Mouse (Mus musculus): Measurements from ENCODE around the gene Dstn.

Dstn gene

DNA sequence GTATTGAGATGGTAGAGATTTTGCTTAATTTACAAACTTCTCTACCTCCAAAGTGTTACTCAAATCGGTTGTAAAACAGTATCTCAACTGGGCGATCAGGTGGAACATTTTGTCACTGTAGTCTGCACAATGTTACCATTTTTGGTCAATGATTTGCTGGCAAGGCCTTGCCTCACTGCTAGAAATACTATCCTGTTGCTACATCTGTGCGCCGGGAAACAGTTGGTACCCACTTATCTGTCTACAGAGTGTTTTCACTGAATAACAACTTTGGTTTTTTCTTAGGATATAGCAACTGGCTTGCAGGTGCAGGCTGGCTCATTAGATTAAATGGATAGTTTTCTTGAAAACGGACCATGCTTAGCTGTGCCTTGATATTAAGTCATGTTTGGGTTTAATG is 1.1 kb downstream of the Dstn start:
- DNase-seq (ENCODE audit: low spot score), result no peak

DNA sequence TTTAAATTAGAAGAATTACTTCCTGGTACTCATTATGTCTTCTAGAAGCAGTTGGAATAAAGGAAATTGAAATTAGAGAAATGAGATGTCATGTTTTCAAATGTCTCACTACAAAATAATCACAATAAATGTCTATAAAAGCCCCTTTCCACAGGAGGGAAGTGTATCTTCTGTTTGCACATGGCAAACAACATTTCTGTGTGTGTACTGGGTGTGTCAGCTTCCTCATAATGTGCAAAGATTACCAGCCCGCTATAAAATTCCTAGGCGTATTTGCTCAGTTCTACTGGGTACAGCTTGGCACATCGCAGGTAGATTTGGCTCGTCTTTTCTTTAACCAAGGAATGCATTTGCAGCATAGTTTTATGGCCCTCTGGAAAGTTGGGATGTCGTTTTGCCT is 2.5 kb downstream of the Dstn start:
- DNase-seq (ENCODE audit: low spot score), result no peak

DNA sequence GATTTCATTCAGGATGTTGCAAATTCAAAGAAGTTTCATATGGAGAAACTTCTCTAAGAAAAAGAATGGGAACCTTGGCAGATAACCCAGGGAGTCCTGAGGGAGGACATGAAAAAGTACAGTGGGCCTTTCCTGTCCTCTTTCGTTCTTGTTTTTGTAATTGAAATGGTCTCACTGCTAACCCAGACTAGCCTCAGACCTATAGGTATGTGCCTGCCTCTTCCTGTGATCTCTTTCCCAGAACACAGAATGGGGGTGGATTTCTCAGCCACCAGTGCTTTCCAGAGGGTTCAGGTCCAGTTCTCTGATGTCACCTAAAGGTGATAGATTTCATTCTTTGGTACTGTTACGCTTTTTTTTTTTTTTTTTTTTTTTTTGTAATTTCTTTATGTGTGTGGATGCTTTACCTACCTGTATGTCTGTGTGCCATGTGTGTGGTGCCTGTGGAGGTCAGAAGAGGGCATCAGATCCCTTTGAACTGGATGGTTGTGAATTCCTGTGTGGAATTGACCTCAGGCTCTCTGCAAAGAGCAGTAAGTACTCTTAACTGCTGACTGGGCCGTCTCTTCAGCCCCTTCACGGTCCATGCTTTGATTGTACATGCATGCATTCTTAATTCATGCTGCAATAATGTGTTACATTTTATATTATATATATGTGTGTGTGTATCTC is 3.8 kb downstream of the Dstn start:
- DNase-seq (ENCODE audit: low spot score), result no peak

DNA sequence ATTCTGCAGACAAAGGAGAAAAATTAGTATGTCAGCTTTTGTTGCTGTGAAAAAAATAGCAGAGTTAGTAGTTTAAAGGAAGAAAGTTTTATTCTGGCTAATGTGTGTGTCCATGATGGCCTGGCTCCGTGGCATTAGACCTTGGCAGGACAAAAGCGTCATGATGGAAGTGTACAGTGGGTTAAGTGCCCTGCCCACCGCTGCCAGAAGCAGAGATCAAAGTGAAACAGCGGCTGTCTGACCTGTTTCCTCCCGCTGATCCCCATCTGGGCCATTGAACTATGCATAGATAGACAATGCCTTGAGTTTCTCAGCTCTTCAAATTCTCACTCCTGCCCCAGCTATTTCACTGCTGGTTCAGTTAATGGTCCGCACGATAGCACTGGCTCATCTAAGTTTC is 9.0 kb downstream of the Dstn start:
- no peak for DNase-seq (ENCODE audit: low spot score)

DNA sequence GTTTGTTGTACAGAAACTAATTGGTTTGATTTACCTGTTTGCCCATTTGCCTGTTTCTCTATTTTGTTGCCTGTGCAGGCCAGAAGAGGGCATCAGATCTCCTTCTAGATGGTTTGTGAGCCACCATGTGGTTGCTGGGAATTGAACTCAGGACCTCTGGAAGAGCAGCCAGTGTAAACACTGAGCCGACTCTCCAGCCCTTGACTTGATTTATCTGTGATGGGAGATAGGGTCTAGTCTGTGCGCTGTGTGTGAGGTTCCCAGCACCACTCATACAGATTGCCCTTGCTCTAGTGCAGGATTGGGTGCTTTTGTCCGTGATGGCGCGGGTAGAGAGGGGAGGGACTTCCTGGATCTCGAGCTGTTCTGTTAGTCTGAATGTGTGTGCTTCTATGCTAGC is 10.7 kb downstream of the Dstn start:
- no peak for DNase-seq (ENCODE audit: low spot score)

DNA sequence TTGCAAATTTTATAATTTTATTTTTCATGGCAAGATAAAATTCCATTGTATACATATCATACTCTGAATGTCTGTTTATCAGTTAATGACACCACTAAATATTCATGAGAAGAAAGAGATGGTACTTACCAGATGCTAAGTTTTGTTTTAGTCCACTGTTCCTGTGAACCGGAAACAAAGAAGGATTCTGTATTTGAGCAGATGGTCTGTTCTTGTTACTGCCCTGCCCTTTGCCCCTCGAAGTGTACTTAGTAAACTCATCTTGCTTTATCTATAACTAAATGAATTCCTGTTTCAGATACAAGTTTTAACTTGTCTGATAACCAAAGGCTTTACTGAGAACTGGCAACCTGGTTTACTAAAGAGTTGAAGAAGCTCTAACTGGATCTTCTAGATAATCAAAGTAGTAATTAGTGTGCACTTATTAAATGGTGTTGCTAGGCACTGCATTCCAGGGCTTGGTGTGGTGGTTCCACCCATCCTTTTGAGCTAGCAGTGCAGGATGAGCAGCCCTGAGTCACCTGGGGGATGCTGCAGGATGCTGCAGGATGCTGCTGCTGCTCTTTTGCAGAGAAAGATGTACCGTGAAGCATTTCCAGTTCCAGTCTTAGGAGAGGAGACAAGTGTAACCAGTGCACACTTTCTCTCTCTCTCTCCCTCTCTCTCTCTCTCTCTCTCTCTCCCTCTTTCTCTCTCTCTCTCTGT is 14.6 kb downstream of the Dstn start:
- no peak for DNase-seq (ENCODE audit: low spot score)

DNA sequence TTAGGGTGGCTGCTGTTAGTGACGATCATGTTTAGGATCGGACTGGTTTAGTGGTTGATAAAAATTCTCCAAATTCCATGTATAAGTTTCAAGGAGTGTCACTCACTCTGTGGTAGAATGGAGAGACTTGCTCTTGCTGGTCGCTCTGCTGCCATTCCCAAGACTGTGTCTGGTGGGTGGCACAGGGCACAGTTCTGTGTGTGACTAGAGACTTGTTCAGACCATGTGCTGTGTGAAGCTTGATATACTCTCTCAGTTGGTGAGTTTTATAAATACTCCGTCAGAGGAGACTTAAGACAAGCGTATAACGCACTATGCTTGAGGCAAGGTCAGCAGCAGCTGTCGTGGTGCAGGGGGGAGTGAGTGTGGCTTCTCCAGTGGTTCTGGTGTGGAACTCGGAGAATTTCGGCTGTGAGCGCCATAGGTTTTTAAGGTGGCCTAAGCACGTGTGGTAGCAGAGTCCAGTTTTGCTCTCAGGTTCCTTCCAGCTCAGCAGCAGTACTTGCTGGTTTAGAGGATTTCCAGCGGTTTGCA is 17.3 kb downstream of the Dstn start:
- DNase-seq (ENCODE audit: low spot score), result no peak

DNA sequence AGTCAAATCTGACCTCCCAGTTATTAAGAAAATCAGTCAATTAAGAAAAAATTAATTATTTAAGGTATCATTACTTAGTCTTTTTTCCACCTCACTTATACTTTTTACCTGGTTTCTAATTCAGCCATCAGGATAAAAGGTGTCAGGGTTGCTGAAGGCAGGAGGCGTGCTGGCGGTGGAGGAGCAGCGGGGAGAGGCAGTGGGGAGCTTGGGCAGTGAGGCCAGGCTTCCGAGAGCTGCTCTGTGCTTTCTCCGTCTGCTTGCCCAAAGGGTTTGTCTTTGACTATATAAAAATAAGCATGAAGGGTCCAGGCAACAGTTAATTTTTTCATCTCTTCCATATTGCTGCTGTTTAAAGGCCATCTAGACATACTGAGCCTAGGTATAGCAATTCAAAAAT is 18.4 kb downstream of the Dstn start:
- DNase-seq (ENCODE audit: low spot score), result no peak

DNA sequence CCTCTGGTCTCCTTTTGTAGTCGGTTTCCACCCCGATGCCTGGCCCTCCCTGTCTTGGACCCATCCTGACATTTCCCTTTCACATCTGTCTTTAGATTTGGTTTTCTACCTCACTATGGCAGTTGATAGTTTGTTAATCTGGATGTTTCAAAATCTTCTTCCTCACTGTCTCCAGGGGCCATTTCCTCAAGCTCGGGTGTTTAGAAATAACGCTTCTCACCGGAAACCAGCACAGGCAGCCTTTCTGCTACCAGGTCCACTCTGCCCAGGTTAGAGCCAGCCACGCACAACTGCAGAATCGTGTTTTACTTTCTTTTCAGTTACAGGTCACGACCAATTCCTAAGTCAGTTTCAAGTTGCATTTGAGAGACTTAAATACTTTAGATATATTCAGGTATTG is 19.3 kb downstream of the Dstn start:
- no peak for DNase-seq (ENCODE audit: low spot score)

DNA sequence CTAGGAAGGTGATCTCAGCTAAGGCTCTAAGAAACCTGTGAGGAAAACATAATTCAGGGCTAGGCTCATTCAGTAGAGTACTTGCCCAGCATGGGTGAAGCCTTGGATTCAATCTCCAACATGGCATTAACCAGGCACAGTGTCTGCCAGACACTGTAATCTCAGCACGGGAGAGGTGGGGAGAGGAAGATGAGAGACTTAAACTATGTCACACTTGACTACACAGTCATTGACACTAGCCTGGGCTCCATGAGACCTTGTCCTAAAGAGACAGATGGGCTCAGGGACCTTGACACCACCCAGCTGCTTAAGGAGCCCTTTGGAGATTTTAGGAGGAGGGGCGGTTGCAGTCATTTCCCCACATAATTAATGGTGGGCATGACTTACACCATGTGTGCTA is 22.7 kb downstream of the Dstn start:
- no peak for DNase-seq (ENCODE audit: low spot score)

DNA sequence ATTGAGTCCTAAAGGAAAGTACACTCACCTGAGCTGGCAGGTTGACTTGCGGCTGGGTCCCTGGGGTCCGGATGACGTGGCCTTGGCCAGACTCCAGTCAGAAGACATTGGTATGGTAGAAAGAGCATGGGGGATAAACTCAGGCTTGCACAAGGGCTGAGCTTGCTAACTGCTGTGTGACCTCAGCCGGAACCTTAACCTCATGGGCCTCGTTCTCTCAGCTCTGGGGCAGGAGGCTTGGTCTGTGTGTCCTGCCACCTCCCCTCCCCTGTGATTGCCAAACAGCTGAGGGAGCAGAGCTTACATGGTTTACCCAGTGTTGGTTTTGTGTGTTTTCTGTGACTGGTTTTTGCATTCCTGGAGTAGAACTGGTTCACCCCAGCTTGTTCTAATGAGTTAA is 25.3 kb downstream of the Dstn start:
- DNase-seq (ENCODE audit: low spot score), result no peak

DNA sequence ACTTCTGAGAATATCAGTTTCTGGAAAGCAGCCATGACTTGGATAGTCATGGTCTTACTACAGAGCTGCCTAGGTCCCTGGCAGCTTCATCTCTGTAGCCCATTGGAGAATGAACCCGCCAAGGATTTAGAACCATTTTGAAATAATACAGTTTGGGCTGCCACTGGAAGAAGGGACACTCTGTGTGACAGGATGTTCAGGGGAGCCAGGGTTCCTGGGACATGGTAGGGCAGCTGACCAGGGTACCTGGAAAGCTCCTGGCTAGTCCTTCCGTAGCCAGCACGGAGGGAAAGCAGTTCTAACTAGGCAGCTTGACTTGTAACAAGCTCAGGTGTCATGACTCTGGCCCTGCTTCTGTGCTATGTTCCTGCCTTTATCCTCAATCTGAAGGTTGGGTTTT is 29.7 kb downstream of the Dstn start:
- no peak for DNase-seq (ENCODE audit: low spot score)

DNA sequence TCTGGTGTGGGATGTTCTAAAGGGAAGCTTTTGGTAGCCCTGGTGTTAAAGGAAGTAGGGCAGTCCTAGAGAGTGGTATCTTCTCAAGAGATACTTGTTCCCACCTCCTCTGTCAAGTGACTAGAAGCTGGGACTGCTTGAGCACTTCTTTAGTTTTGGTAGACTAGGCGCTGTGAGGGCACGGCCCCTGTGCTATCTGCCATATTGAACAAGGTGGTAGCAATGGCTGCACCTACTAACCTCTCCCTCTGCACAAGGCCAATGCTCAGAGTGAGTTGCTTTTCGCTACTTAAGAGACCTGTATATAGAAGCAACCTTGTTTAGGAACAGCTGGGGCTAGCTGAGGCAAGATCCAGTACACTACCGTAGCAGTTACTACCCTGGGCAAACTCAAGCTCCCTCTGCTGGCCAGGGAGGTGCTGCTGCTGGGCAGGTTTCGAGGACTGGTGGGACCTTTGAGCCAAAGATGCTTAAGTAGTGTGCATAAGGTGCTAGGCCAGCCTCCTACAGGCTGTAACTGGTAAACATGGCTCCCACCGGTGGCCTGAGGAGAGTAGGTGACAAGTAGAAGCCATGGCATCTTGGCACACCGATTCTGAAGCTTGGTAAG is 30.5 kb downstream of the Dstn start:
- DNase-seq (ENCODE audit: low spot score), result peak; percentile 26

DNA sequence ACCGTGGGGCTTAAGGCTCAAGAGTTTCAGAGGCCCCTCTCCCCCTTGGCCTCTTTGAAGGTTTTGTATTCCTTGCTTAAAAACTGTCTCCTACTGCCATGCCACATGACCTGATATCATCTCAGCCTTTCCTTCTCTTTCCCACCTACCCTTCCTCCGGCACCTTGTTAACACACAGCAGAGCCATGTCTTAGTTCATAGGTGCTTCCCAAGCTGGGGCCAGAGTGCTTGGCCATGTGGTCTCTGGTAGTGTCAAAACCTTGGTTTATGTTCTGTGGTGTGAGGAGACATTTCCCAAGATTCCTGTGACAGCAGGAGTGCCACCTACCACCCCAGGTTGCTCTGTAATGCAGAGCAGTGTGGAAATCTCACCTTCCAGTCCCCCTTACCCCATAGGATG is 31.3 kb downstream of the Dstn start:
- no peak for DNase-seq (ENCODE audit: low spot score)

DNA sequence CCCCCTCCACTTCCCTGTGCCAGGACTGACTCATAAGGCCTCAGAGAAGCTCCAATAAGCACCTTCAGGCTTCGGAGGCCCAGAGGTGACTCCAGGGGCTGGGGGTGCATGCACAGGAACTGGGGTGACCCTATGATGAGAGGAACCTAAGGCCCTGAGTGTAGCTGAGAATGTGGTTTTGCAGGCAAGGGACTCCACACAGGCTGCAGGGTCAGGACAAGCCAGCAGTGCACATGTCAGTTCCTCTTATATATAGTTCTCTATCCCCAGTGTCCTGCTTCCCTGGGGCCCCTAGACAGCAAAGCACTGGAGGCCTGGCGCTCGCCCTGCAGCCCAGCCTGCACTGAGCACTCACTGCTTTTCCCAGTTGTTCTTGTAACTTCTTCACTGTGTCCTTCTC is 32.9 kb downstream of the Dstn start:
- no peak for DNase-seq (ENCODE audit: low spot score)

DNA sequence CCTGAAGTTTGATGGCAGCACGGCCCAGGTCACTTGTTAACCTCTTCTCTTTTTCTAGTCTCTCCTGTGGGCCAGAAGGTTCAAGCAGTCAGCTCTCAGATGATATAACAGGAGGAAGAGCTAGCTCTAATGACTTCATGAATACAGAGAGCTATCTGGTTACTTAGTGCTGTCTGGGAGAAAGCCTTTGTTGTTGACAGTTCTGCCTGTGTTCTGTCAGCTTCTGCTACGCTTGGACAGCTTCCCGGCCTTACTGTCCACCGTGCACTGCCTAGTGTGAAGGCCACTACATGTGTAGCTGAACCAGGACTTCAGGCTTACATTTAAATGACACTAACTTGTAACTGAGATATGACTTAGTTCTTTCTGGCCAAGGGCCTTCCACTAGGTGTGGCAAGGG is 33.3 kb downstream of the Dstn start:
- no peak for DNase-seq (ENCODE audit: low spot score)

DNA sequence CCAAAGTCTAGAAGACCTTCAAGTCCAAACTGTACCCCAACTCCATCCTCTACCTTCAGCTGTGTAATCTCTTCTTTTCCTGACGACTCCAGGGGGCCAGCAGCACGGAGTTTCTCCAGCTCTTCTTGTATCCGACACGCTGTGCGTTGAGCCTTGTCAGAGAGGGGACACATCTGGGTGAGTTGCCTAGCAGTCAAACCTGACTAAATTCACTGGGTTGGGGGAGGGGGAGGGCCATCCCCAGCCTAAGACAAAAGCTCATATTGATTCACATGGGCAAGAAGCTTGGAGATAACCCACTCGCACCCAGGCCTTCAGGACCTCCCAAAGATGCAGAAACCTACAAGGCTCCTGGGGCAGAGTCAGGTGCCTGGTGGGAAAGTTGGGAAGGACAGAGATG is 34.1 kb downstream of the Dstn start:
- no peak for DNase-seq (ENCODE audit: low spot score)

DNA sequence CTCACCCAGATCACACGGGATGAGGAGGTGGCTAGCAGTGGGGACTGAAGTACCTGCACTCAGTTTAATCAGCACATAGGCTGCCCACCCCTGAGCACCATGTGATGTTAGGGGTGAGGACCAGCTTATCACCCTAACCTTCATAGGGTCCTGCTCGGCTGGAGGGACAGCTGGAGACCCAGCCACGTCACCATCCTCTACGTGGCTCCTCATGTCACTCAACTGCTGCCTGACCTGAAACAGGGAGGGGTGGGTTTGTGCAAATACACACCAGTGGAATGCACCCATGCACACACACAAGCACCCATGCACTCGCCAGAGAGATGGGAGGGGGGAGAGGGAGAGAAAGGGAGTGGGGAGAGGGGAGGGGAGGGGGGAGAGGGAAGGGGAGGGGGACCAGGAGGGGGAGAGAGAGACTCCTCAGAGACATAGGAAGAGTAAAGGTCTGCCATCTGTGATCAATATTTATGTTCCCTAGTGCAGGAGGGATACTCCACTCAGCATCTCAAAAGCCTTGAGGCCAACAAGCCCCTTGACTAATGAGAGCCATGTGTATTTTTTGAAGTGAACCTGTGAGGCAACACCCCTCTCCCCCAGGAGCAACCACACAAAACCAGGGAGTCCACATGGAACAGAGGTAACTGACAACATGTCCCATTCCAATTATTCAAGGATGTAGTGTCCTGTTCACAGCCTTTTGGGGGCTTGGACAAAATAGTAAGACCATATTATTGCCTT is 35.3 kb downstream of the Dstn start:
- no peak for DNase-seq (ENCODE audit: low spot score)

DNA sequence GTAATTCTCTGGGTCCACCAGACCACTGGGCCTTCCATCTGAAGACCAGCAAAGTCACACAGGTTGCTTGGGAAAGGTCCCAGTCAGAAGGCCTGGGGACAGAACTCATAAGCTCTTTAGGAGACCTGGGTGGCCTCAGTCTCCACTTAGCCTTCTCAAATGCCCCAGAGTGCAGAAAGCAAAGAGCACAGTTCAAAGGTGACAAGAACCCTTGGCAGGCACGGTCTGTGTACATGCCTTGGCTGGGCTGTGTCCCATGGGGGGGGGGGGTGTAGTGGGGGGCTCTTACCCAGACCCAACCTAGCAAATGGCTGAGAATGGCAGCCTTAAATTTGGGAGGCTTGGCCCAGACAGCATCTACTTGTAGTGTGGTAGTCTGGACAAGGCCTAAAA is 35.9 kb downstream of the Dstn start:
- no peak for DNase-seq (ENCODE audit: low spot score)

DNA sequence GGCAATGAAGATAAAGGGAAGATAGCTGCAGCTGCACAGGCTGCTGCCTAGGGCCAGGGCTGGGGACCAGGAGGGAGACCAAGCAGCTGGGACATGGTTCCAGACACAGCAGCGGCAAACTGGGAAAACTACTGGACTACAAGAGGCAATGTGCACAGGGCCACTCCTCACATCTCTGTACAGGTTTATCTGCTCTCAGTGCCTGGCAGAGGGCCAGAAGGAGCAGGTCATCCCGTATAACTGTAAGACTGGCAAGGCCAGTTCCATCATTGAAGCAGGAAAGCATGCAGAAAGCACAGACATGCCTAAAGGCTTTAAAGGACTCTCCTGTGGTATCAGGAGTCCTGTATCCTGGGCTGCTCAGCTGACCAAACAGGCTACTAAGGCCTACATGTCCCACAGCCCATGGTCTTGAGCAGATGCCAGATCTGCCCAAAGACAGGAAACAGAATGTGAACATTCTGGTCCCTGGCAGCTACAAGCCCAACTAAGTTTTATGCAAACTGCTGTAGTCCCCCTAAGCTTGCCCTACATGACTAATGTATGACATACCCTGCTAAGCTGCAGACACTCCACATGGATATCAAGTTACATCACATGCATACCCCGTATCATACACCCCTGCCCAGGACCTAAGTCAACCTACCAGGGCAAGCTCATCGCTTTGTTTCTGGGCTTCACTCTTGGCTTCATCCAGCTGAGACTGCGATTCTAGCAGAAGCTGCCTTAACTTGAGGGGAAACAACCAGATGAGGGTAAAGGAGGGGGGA is 36.6 kb downstream of the Dstn start:
- DNase-seq (ENCODE audit: low spot score), result peak; percentile 31

DNA sequence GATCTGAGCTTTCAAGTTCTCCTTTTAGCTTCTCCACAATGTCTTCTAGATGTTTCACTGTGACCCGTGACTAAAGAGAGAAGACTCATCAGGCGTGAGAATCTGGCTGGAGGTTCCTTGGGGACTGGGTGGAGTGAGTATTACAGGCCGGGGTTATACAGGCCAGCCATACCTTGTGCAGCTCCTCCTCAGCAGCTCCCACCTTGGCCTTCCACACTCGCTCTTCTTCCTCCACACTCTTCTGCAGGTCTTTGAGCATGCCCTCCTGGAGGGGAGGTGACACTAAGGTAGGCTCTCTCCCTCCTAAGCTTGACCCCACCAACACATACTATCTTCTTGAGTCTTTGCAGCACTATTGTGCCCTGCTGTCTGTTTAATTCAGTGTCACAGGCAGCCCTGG is 38.8 kb downstream of the Dstn start:
- DNase-seq (ENCODE audit: low spot score), result no peak

DNA sequence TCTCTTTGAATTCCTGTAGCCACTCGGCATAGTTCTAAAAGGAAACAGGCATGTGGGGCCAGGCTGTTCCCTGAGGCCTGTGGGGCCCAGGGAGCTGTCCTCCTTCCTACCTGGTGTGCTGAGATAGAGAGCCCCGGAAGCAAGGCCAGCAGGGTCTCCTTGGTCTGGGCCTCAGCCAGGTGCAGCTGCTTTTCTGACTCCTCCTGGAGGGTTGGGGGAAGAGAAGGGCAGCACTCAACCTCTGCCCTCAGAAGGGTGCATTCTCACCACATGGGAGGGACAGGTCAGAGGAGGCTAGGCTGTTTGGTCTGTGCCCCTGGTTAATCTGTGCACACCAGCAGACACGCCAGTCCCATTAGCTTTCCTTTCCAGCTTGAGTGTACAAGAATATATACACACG is 39.9 kb downstream of the Dstn start:
- no peak for DNase-seq (ENCODE audit: low spot score)

All from ovary, postnatal 36 days (tissue).